Mouse (Mus musculus) erythroblast, embryonic 14.5 days (primary cell): Measurements from ENCODE around the gene Pdzrn3.

Experiments
- GATA1 ChIP-seq: IDR thresholded peaks from 2 replicates; pipeline ENCODE4 v1.6.1; 2012; ENCODE audit warnings: low read length, inconsistent platforms, mixed read lengths
- TAL1 ChIP-seq: IDR thresholded peaks from 3 replicates; pipeline ENCODE4 v1.6.1; 2012; ENCODE audit warnings: low read length, inconsistent platforms, mixed read lengths

DNA sequence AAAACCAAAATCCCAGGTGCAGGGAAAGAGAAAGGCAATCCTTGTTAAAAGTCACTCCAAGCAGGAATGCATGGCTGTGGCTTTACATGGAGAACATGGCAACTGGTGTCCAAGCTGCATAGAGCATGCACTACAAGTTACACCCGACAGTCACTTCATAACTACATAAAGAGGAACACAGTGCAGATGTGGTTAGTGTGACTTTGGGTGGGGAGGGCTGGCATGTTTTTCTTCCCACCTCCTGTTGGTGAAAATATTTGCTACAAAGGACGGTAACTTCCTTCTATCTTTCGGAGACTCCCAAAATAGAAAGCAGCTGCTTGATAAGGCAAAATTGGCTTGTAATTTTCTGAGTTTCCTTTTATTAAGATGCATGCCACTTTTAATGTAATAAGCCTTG is 190.8 kb downstream of the Pdzrn3 start:
- TF ChIP-seq GATA1 (no peak), TAL1 (no peak)
